Mouse (Mus musculus): ENCODE measurements around the gene Sobp. TPM values are rescaled to one million over a fixed set of nuclear protein-coding genes. Genes with fewer than 3 reads are reported as not detected.

Gene Sobp
- total and polyA plus RNA-seq, 2 experiments from 2014 or later: 3.0 to 3.9 TPM

- Histone ChIP-seq H3K9me3 (replicated peaks; ENCODE audit: control insufficient read depth, low read length) (no peaks in the 10 kb centered on the region), H3K4me2 (ENCODE audit: low read depth, low read length) (peak overlapping the region; percentile 41), H3K4me3 (ENCODE audit: low read depth, low read length) (no peak overlapping the region), H3K4me1 (ENCODE audit: control insufficient read depth, insufficient read depth) (0 out of 2 replicates have a peak, but pooled peaks cover 3% of the 10 kb centered on the region), H3K9ac (replicated peaks; ENCODE audit: low read depth, low read length) (no peak overlapping the region), H3K27ac (ENCODE audit: low read depth) (no peak overlapping the region), H3K36me3 (replicated peaks; ENCODE audit: control insufficient read depth, insufficient read depth, low read length) (no peaks in the 10 kb centered on the region), H3K27me3 (ENCODE audit: control insufficient read depth, insufficient read depth, low read length) (peaks cover 3% of the 10 kb centered on the region; the same call in 1 of the 2 replicates)
- 26% methylated on average over 18 of the region's 18 CpGs for WGBS
- ATAC-seq (ENCODE audit: insufficient read depth, low read depth) (peak; percentile 69; the same call in 1 of the 2 replicates), DNase-seq (ENCODE audit: low spot score) (peak; percentile 71)
- TF ChIP-seq EP300 (IDR thresholded peaks at IDR 0.05; ENCODE audit: low read depth) (no peak), CTCF (IDR thresholded peaks at IDR 0.05; ENCODE audit: low read depth) (peak; percentile 73)
Measured at GRCm38 (mm10) chr10:42972504-42973172, 201.7 kb downstream of the Sobp start.

GRCm38 (mm10) chr10:42968332-42968731 lies 206.0 kb downstream of the Sobp start:
- H3K9me3 ChIP-seq (replicated peaks; ENCODE audit: control insufficient read depth, low read length): no peaks in the 10 kb centered on the region
- no peak for TF ChIP-seq EP300 (IDR thresholded peaks at IDR 0.05; ENCODE audit: low read depth)
- TF ChIP-seq CTCF (IDR thresholded peaks at IDR 0.05; ENCODE audit: low read depth): no peak
- 41% methylated on average over 2 of the region's 2 CpGs for WGBS
- ATAC-seq (ENCODE audit: insufficient read depth, low read depth) (no peak), DNase-seq (ENCODE audit: low spot score) (no peak)
- no peak overlapping the region for H3K4me3 ChIP-seq (ENCODE audit: low read depth, low read length)
- no peak overlapping the region for H3K4me2 ChIP-seq (ENCODE audit: low read depth, low read length)
- no peaks in the 10 kb centered on the region for H3K36me3 ChIP-seq (replicated peaks; ENCODE audit: control insufficient read depth, insufficient read depth, low read length)
- no peak overlapping the region for H3K27ac ChIP-seq (ENCODE audit: low read depth)
- H3K27me3 ChIP-seq (ENCODE audit: control insufficient read depth, insufficient read depth, low read length): peaks cover 3% of the 10 kb centered on the region; the same call in 1 of the 2 replicates
- 0 out of 2 replicates have a peak, but pooled peaks cover 3% of the 10 kb centered on the region for H3K4me1 ChIP-seq (ENCODE audit: control insufficient read depth, insufficient read depth)
- H3K9ac ChIP-seq (replicated peaks; ENCODE audit: low read depth, low read length): no peak overlapping the region

DNA sequence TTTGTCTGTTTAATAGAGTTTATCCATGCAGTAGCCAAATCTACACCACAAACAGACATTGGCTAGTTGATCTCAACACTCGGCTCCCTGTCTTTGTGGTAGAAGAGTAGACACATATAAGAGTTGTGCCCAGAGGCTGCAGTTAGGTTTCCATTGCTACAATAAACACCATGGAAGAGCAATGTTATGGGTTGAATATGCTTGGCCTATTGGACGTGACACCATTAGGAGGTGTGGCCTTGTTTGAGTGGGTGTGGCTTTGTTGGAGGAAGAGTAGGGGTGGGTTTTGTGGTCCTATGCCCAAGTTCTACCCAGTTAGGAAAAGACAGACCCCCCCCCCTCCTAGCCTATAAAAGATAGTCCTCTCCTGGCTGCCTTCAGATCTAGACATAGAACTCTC lies 211.3 kb downstream of the Sobp start:
- ATAC-seq (ENCODE audit: insufficient read depth, low read depth): no peak

DNA sequence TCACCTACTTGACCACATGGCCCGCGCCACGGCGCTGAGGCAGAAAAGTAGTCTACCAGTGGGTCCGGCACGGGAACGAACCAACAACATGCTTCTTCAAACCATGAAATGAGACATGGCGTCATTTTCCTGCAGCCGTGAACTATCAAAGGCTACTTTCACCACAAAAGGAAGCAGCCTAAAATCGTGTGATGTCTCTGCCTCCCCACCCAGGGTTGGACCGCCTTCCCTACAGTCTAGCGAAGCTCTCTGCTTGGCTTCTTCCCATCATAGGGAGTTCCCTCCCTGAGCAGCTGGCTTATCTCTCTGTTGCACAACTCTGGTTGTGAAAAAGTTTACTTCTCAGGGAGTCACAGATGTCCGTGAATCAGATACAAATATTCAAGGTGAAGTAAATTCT lies 211.7 kb downstream of the Sobp start:
- ATAC-seq (ENCODE audit: insufficient read depth, low read depth) (no peak), DNase-seq (ENCODE audit: low spot score) (no peak)
- TF ChIP-seq EP300 (IDR thresholded peaks at IDR 0.05; ENCODE audit: low read depth) (no peak), CTCF (IDR thresholded peaks at IDR 0.05; ENCODE audit: low read depth) (no peak)

More for the DNA sequence above, 211.3 kb downstream of the Sobp start:
- Histone ChIP-seq H3K27ac (ENCODE audit: low read depth) (no peak overlapping the region), H3K9ac (replicated peaks; ENCODE audit: low read depth, low read length) (no peak overlapping the region), H3K4me1 (ENCODE audit: control insufficient read depth, insufficient read depth) (no peaks in the 10 kb centered on the region), H3K27me3 (ENCODE audit: control insufficient read depth, insufficient read depth, low read length) (0 out of 2 replicates have a peak, but pooled peaks cover 3% of the 10 kb centered on the region), H3K4me3 (ENCODE audit: low read depth, low read length) (no peak overlapping the region), H3K9me3 (replicated peaks; ENCODE audit: control insufficient read depth, low read length) (no peaks in the 10 kb centered on the region), H3K36me3 (replicated peaks; ENCODE audit: control insufficient read depth, insufficient read depth, low read length) (no peaks in the 10 kb centered on the region), H3K4me2 (ENCODE audit: low read depth, low read length) (no peak overlapping the region)
- TF ChIP-seq EP300 (IDR thresholded peaks at IDR 0.05; ENCODE audit: low read depth) (no peak), CTCF (IDR thresholded peaks at IDR 0.05; ENCODE audit: low read depth) (no peak)
- 92% methylated on average over 2 of the region's 2 CpGs for WGBS
- DNase-seq (ENCODE audit: low spot score): no peak

GRCm38 (mm10) chr10:42962181-42962601 lies 212.1 kb downstream of the Sobp start:
- H3K27ac ChIP-seq (ENCODE audit: low read depth): no peak overlapping the region
- peak; percentile 29; the same call in 1 of the 2 replicates for ATAC-seq (ENCODE audit: insufficient read depth, low read depth)

More for the DNA sequence above, 211.7 kb downstream of the Sobp start:
- H3K4me1 ChIP-seq (ENCODE audit: control insufficient read depth, insufficient read depth): no peaks in the 10 kb centered on the region
- H3K36me3 ChIP-seq (replicated peaks; ENCODE audit: control insufficient read depth, insufficient read depth, low read length): no peaks in the 10 kb centered on the region
- 0 out of 2 replicates have a peak, but pooled peaks cover 3% of the 10 kb centered on the region for H3K27me3 ChIP-seq (ENCODE audit: control insufficient read depth, insufficient read depth, low read length)
- H3K4me3 ChIP-seq (ENCODE audit: low read depth, low read length): no peak overlapping the region
- no peak overlapping the region for H3K9ac ChIP-seq (replicated peaks; ENCODE audit: low read depth, low read length)
- H3K27ac ChIP-seq (ENCODE audit: low read depth): no peak overlapping the region
- H3K9me3 ChIP-seq (replicated peaks; ENCODE audit: control insufficient read depth, low read length): no peaks in the 10 kb centered on the region
- H3K4me2 ChIP-seq (ENCODE audit: low read depth, low read length): peak overlapping the region; percentile 21; the same call in 1 of the 2 replicates
- WGBS: 83% methylated on average over 13 of the region's 13 CpGs

More at GRCm38 (mm10) chr10:42962181-42962601, 212.1 kb downstream of the Sobp start:
- Histone ChIP-seq H3K9ac (replicated peaks; ENCODE audit: low read depth, low read length) (no peak overlapping the region), H3K4me1 (ENCODE audit: control insufficient read depth, insufficient read depth) (no peaks in the 10 kb centered on the region), H3K27me3 (ENCODE audit: control insufficient read depth, insufficient read depth, low read length) (peaks cover 6% of the 10 kb centered on the region; the same call in 1 of the 2 replicates), H3K4me2 (ENCODE audit: low read depth, low read length) (peak overlapping the region; percentile 21; the same call in 1 of the 2 replicates), H3K36me3 (replicated peaks; ENCODE audit: control insufficient read depth, insufficient read depth, low read length) (no peaks in the 10 kb centered on the region), H3K9me3 (replicated peaks; ENCODE audit: control insufficient read depth, low read length) (no peaks in the 10 kb centered on the region), H3K4me3 (ENCODE audit: low read depth, low read length) (no peak overlapping the region)
- no peak for TF ChIP-seq CTCF (IDR thresholded peaks at IDR 0.05; ENCODE audit: low read depth)
- DNase-seq (ENCODE audit: low spot score): no peak
- 64% methylated on average over 6 of the region's 6 CpGs for WGBS
